Mouse (Mus musculus): ENCODE data around the gene Olfr1504. TPM values are rescaled to one million over a fixed set of nuclear protein-coding genes. Genes with fewer than 3 reads are reported as not detected.
"Not testable (repeated sequence)": the region's sequence is repeated elsewhere in the genome, so short reads cannot be mapped to it uniquely, and the experiment has no call there.

Olfr1504 gene
- polyA plus RNA-seq (2012; rRNA removed) = not detected in 2 replicates

GRCm38 (mm10) chr19:13897828-13898227, at the start of gene Olfr1504:
Gene Olfr1504, minus strand, starts transcription at chr19:13897928.
- DNase-seq (ENCODE audit: low read depth) = no peak
- TF ChIP-seq POLR2A (IDR thresholded peaks at IDR 0.05; ENCODE audit: borderline replicate concordance, extremely low read depth, insufficient read depth, insufficient read length, poor library complexity, severe bottlenecking) (no peak), CTCF (IDR thresholded peaks at IDR 0.05; ENCODE audit: borderline replicate concordance, extremely low read depth, insufficient read depth, insufficient read length) (no peak)

GRCm38 (mm10) chr19:13913230-13913629, 15.5 kb upstream of the Olfr1504 start, which contains the start of gene Olfr1505:
Gene Olfr1505, plus strand, starts transcription at chr19:13913530.
- no peak for DNase-seq (ENCODE audit: low read depth)
- TF ChIP-seq CTCF (IDR thresholded peaks at IDR 0.05; ENCODE audit: borderline replicate concordance, extremely low read depth, insufficient read depth, insufficient read length) = no peak
- no peak for TF ChIP-seq POLR2A (IDR thresholded peaks at IDR 0.05; ENCODE audit: borderline replicate concordance, extremely low read depth, insufficient read depth, insufficient read length, poor library complexity, severe bottlenecking)

GRCm38 (mm10) chr19:13861495-13861894, 36.2 kb downstream of the Olfr1504 start, which contains the start of gene Olfr1502:
Gene Olfr1502, plus strand, starts transcription at chr19:13861795.
- no peak for DNase-seq (ENCODE audit: low read depth)
- TF ChIP-seq POLR2A (IDR thresholded peaks at IDR 0.05; ENCODE audit: borderline replicate concordance, extremely low read depth, insufficient read depth, insufficient read length, poor library complexity, severe bottlenecking) = no peak
- no peak for TF ChIP-seq CTCF (IDR thresholded peaks at IDR 0.05; ENCODE audit: borderline replicate concordance, extremely low read depth, insufficient read depth, insufficient read length)

- not testable (repeated sequence) for DNase-seq (ENCODE audit: low read depth)
Measured at GRCm38 (mm10) chr19:13850592-13850991, 47.1 kb downstream of the Olfr1504 start, which contains the start of gene Olfr1501. Gene Olfr1501, minus strand, starts transcription at chr19:13850692.

Other genes starting within 250 kb of the Olfr1504 start
- gene Olfr1490, start 246.8 kb downstream of the Olfr1504 start, polyA plus RNA-seq (2012; rRNA removed) = not detected in 2 replicates
- gene Olfr1491, start 200.7 kb downstream of the Olfr1504 start, polyA plus RNA-seq (2012; rRNA removed) = not detected in 2 replicates
- gene Olfr1493-ps1, start 174.7 kb downstream of the Olfr1504 start, polyA plus RNA-seq (2012; rRNA removed) = not detected in 2 replicates
- gene Olfr1494, start 158.2 kb downstream of the Olfr1504 start, polyA plus RNA-seq (2012; rRNA removed) = not detected in 2 replicates
- gene Olfr1495, start 133.3 kb downstream of the Olfr1504 start, polyA plus RNA-seq (2012; rRNA removed) = not detected in 2 replicates
- not detected in 2 replicates for gene Olfr1496, start 120.0 kb downstream of the Olfr1504 start, polyA plus RNA-seq (2012; rRNA removed)
- gene Olfr1497, start 99.7 kb downstream of the Olfr1504 start, polyA plus RNA-seq (2012; rRNA removed) = not detected in 2 replicates
- gene Olfr1499, start 78.5 kb downstream of the Olfr1504 start, polyA plus RNA-seq (2012; rRNA removed) = not detected in 2 replicates
- not detected in 2 replicates for gene Olfr1500, start 67.4 kb downstream of the Olfr1504 start, polyA plus RNA-seq (2012; rRNA removed)
- gene Olfr1501, start 47.2 kb downstream of the Olfr1504 start, polyA plus RNA-seq (2012; rRNA removed) = not detected in 2 replicates
- gene Olfr1502, start 36.1 kb downstream of the Olfr1504 start, polyA plus RNA-seq (2012; rRNA removed) = not detected in 2 replicates
- gene Olfr1505, start 15.6 kb upstream of the Olfr1504 start, polyA plus RNA-seq (2012; rRNA removed) = not detected in 2 replicates